Mouse (Mus musculus) heart, postnatal 4 days (tissue): ENCODE data around the gene Klhdc8a. TPM values are rescaled to one million over a fixed set of nuclear protein-coding genes. Genes with fewer than 3 reads are reported as not detected.
"Not testable (repeated sequence)": the region's sequence is repeated elsewhere in the genome, so short reads cannot be mapped to it uniquely, and the experiment has no call there.

ENCODE experiments used
- DNase-seq: peaks from one replicate; pipeline ENCODE4 v3.0.0; 2021
- total RNA-seq, 2 experiments: library from RNA; stranded (reverse); gene quantifications; 2 replicates each; pipeline ENCODE4 v1.2.3; 2021

Klhdc8a gene
- total RNA-seq, 2 experiments from 2014 or later: 4.1 to 5.8 TPM

DNA sequence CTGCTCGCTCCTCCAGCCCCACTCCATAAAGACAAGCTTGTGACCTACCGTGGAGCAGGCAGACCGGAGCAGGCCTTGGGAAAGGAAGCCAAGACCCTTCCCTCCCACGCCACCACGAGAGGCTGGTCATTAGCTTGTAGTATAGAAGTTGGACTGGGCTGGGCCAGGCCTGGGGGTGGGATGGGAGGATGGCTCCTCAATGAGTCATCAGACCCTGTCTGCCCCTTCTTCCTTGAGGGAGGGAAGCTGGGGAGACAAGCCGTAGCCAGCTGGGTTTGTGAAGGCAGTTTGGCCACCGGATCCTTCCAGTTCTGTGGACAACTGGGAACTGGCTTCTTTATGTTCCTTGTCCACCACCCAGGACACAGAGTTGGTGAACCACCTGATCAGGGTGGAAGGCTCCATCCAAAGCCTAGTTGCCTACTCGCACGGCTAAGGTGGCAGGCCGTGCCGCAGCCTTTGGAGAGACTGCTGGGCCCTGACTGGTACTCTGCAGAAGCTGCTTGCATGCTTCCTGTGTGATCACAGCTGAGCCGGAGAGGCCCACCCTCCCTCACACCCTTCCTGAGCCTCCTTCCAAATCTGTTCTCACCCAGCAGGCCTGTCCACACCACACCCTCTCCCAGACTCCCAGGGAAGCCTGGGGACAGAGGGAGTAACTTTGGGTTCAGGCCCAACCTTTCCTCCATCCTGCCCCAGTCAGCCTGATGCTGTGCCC, 47.9 kb downstream of the Klhdc8a start:
- DNase-seq: peak; percentile 72

DNA sequence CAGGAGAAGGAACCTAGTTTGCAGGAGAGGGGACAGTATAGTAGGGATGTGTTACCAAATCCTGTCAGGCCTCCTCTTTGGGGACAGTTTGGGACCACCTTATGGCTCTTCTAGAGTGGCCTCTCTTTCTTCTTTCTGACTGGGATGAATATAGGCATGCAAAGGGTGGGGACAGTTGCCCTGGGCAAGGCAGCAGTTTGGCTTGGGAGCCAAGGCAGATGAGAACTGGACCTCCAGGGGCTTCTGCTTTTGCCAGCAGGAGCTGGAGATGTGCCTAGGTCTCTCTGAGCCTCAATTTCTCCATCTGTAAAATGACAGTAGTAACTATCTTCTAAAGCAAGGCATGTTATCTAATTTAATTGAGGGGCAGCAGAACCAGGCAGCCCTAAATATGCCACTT, 48.5 kb downstream of the Klhdc8a start:
- DNase-seq: no peak

DNA sequence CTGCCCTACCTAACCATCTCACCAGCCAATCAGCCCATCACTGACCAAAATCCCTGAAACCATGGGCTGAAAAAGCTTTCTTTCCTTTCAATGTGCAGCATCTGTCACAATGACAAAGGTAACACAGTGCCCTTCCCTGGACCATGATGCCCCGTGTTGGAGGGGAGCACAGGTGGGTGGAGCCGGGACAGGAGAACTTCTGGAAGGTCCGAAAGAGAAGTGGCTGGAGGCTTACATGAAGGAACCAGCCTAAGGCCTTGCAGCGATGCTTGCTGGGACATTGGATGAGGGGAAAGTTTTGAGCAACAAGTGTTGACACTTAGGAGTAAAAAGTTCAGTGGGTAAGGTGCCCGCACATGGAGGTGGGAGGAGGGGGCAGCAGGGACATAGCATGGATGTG, 50.0 kb downstream of the Klhdc8a start:
- no peak for DNase-seq

DNA sequence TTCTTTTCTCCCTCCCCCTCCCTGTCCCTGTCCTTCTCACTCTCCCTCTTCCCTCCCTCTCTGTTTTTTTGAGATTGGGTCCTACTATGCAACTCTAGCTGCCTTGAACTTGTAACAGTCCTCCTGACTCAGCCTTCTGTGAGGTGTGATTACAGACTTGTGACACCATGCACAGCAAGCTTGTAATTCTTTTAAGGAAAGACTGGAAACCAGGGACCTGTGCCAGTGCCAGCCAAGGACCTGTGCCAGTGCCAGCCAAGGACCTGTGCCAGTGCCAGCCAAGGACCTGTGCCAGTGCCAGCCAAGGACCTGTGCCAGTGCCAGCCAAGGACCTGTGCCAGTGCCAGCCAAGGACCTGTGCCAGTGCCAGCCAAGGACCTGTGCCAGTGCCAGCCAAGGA, 50.6 kb downstream of the Klhdc8a start:
- not testable (repeated sequence) for DNase-seq

DNA sequence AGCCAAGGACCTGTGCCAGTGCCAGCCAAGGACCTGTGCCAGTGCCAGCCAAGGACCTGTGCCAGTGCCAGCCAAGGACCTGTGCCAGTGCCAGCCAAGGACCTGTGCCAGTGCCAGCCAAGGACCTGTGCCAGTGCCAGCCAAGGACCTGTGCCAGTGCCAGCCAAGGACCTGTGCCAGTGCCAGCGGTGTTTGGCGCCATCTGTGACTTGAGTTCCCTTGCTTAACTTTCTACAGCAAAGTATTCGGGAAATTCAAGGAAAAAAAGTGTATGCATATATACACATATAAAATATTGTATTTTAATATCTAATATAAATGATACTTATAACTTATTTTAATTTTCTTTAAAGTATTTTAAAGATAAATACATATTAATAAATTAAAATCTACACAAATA, 51.2 kb downstream of the Klhdc8a start:
- not testable (repeated sequence) for DNase-seq

DNA sequence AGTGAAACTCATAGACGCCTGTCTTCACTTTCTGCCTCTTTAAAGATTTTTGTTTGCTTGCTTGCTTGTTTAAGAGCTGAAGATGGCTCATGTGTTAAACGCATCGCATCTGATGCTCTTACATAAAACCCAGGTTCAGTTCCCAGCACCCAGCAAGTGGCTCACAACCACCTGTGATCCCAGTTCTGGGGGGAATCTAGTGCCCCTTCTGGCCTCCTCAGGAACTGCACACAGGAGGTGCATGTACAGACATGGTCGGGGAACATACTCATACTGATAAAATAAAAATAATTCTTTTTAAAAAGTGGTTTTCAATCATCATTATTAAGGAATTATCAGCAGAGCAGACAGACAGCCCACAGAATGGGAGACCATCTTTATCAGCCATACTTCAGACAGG, 52.6 kb downstream of the Klhdc8a start:
- DNase-seq: no peak

DNA sequence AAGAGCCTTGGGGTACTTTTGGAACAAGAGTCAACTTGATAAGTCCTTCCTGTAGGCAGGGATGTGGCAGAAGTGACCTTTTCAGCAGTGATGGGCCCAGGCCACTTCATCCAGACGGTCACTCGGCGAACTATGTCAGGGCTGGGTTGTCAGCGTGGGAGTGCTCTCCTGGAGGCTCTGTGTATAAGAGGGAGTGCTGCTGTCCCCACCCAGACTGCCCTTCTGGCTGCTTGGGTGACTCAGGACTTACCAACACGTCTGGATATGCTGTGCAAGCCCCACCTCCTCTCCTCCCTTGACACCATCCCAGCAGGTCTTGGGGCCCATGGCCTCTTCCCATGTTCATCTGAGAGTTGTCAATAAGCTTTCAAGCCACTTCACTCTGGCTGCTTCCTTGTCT, 55.0 kb downstream of the Klhdc8a start:
- no peak for DNase-seq

DNA sequence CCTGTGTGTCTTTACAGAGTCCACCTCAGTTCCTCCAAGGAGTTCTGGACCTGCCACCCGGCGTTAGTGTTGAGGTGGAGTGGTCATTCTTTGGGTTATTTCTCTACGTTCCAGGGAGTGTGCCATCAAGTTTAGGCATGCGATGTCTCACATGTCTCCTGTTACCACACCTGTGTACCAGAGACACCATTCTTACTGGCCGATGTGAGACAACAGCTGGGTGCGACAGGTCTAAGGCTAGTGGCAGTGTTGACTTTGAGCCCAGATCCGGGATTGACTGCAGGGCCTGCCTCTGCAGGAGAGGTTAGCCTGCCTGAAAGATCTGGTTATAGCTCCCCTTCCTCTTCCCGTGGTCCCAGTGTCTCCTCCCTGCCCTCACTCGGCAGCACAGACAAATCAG, 55.8 kb downstream of the Klhdc8a start:
- no peak for DNase-seq

DNA sequence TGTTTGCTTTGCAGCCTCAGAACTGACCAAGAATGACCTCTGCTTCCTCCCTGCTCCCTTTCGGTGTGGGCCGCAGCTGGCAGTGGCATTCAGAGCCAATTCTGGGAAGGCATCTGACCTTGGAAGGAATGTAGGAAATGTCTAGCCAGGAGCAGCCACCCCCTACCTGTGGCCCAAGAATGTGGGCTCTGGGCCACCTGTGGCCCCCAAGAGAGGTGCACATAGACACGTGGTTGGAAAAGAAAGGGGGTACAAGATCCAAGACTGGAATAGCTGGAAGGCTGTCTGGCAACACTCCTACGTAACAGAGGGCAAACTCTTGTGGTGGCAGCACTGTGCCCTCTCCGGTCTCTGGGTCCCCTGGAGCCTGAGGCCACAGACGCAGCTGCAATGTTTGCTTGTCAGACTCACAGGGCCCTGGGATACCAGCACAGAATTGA, 56.8 kb downstream of the Klhdc8a start:
- DNase-seq: peak; percentile 42

DNA sequence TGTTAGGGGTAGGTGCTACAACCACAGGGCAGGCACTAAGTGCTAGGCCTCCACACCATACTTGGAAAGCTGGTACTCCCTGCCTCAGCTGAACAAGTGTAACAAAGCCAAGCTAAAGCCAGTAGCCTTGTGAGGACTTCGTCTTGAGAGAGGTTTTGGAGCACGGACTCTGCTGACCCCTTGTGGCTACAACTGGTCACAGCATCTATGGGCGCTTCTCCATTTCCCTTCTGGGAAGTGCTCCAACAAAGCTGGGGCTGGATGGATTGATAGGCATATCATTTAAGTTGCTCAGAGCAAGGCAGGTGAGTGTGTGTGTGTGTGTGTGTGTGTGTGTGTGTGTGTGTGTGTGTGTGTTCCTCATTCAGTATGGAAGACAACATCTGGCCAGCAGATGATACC, 57.4 kb downstream of the Klhdc8a start:
- DNase-seq: peak; percentile 94

DNA sequence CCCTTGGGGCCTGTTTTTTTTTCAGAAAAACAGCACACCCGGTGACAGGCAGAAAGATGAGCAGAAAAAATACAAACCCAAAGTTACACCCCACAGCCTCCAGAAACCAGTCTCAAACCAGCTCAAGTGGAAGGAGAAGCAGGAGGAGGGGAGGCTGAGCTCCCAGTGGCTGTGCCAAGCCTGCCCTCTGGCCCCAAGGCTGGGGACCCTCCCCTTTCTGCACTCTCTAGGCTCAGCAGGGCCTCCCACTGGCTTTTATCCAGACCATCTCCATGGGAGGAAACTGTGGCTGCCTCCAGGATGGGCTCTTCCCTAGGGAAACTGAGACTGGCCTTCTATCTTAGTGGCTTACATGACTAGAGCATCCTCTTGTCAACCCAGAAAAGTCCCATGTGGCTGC, 58.4 kb downstream of the Klhdc8a start:
- DNase-seq: no peak

Other genes with a start within 250 kb of the Klhdc8a start
- 1 to 10 TPM; 1.3 to 1.4 TPM for gene Mfsd4a, start 230.6 kb upstream of the Klhdc8a start, total RNA-seq
- gene Cdk18, start 158.9 kb upstream of the Klhdc8a start, total RNA-seq: 1 to 10 TPM; 7.2 to 8.5 TPM
- not detected for gene Lemd1, start 107.2 kb upstream of the Klhdc8a start, total RNA-seq
- not detected for gene AC124108.1, start 107.2 kb upstream of the Klhdc8a start, total RNA-seq
- not detected for gene Gm10188, start 68.9 kb upstream of the Klhdc8a start, total RNA-seq
- gene Nuak2, start 17.5 kb downstream of the Klhdc8a start, total RNA-seq: 1 to 10 TPM; 5.3 to 5.8 TPM
- 10 to 100 TPM; 17.0 to 17.5 TPM for gene Tmcc2, start 92.7 kb downstream of the Klhdc8a start, total RNA-seq
- 10 to 100 TPM; 16.9 to 17.3 TPM for gene Dstyk, start 118.9 kb downstream of the Klhdc8a start, total RNA-seq
- gene Rbbp5, start 178.7 kb downstream of the Klhdc8a start, total RNA-seq: 10 to 100 TPM; 20.5 to 22.0 TPM
- gene Tmem81, start 207.6 kb downstream of the Klhdc8a start, total RNA-seq: 1 to 10 TPM; 1.9 to 2.0 TPM
- gene Cntn2, start 244.6 kb downstream of the Klhdc8a start, total RNA-seq: 1 to 10 TPM; 2.1 to 3.0 TPM